Mouse (Mus musculus): Measurements from ENCODE around the gene Dohh.

DNA sequence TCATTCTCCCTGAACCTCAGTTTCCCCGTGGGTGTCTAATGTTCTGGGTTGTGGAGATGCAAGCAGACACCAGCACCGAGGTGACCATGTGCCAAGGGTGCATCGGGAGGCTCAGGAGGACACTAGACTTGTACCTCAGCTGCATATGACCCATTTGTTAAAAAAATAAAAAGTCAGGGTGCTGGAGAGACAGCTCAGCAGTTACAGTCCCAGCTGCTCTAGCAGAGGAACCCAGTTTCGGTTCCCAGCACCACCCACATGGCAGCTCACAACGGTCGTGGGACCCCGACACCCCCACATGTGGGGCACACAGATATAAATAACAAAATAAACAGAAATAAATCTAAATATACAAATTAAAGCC is 44.3 kb downstream of the Dohh start:
- TF ChIP-seq CTCF (IDR thresholded peaks at IDR 0.05) (no peak), EP300 (IDR thresholded peaks at IDR 0.05) (no peak)
